Mouse (Mus musculus) embryonic facial prominence, embryonic 13.5 days (tissue): ENCODE data around the gene Sprr1b. TPM values are rescaled to one million over a fixed set of nuclear protein-coding genes. Genes with fewer than 3 reads are reported as not detected.

Experiments
- ATAC-seq: fragments of 200-750 bp; cut with Nextera tagmentation; 2 replicates; pipeline ENCODE4 v1.8.0; 2017; ENCODE audit warnings: low read depth; ENCODE audit not compliant: insufficient number of reproducible peaks, insufficient read depth, low FRiP score, low TSS enrichment
- H3K27ac ChIP-seq: fragments of 300-500 bp; sonication (generic); 2 replicates; pipeline ENCODE4 v1.5.1; 2015; ENCODE audit warnings: moderate library complexity, mild to moderate bottlenecking, inconsistent platforms
- H3K27me3 ChIP-seq: fragments of 300-500 bp; sonication (generic); 2 replicates; pipeline ENCODE4 v1.6.1; 2015; ENCODE audit warnings: mild to moderate bottlenecking, inconsistent platforms
- H3K36me3 ChIP-seq: fragments of 300-500 bp; sonication (generic); 2 replicates; pipeline ENCODE4 v1.6.1; 2015; ENCODE audit warnings: mild to moderate bottlenecking, inconsistent platforms
- H3K4me1 ChIP-seq: fragments of 300-500 bp; sonication (generic); 2 replicates; pipeline ENCODE4 v1.6.1; 2015; ENCODE audit warnings: inconsistent platforms
- H3K4me2 ChIP-seq: fragments of 300-500 bp; sonication (generic); 2 replicates; pipeline ENCODE4 v1.6.1; 2015; ENCODE audit warnings: moderate library complexity, mild to moderate bottlenecking, inconsistent platforms
- H3K4me3 ChIP-seq: fragments of 300-500 bp; sonication (generic); 2 replicates; pipeline ENCODE4 v1.5.1; 2015; ENCODE audit warnings: mild to moderate bottlenecking, inconsistent platforms
- H3K9ac ChIP-seq: fragments of 300-500 bp; sonication (generic); 2 replicates; pipeline ENCODE4 v1.6.1; 2015; ENCODE audit warnings: mild to moderate bottlenecking, inconsistent platforms
- H3K9me3 ChIP-seq: fragments of 300-500 bp; sonication (generic); 2 replicates; pipeline ENCODE4 v1.6.1; 2016; ENCODE audit warnings: inconsistent platforms
- WGBS: fragments of 180-500 bp; shearing (Covaris S2); methylation state at CpG from one replicate; pipeline ENCODE4 v1.1.7; 2015; ENCODE audit warnings: mixed read lengths; 5-methylcytosine and 5-hydroxymethylcytosine counted together
- polyA plus RNA-seq: library from polyadenylated mRNA; unstranded; fragments of >200 nt; fragmentation: Nextera tagmentation; extraction: Ambion mirVana; gene quantifications from 2 replicates; pipeline ENCODE4 v1.2.1, GENCODE M21; 2015

The Sprr1b gene
- polyA plus RNA-seq, 1 experiment from 2014 or later, result 1.0 TPM

DNA sequence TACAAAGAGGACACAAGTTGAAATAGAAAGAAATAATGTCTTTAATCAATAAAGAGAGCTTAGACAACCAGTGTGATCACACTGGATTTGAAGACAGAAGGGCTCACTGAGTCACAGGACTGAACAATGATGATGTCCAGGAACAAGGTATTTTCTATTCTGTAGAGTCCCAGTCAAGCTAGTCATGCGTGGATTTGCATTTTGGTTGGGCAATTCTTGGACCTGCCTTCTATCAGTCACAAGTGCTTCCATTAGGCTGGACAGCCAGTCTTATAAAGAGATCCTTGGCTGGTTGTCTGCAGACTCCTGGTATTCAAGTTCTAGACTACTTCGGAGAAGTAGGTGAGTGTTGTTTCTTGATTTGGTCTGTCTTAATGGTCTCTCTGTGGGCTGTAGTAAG, 30.9 kb downstream of the Sprr1b start, which contains the start of gene Sprr2i:
Gene Sprr2i (plus strand): TSS at position 301 of the 400 bp plus-strand sequence.
- Histone ChIP-seq H3K4me1 (no peaks in the 10 kb centered on the region), H3K36me3 (no peaks in the 10 kb centered on the region), H3K9me3 (no peaks in the 10 kb centered on the region), H3K4me2 (no peak within 1 kb of the TSS), H3K4me3 (no peak within 1 kb of the TSS), H3K27ac (no peak within 1 kb of the TSS), H3K9ac (no peak within 1 kb of the TSS), H3K27me3 (no peaks in the 10 kb centered on the region)
- ATAC-seq, result no peak
- 87% methylated on average over 2 of the region's 2 CpGs for WGBS

GRCm38 (mm10) chr3:92394301-92394700, 44.3 kb downstream of the Sprr1b start:
- no peak overlapping the region for H3K4me3 ChIP-seq
- H3K4me2 ChIP-seq, result no peak overlapping the region
- no peak overlapping the region for H3K27ac ChIP-seq
- H3K9ac ChIP-seq, result no peak overlapping the region
- H3K9me3 ChIP-seq, result no peaks in the 10 kb centered on the region
- ATAC-seq, result no peak
- no peaks in the 10 kb centered on the region for H3K4me1 ChIP-seq
- 58% methylated on average over 1 of the region's 1 CpGs for WGBS
- H3K36me3 ChIP-seq, result no peaks in the 10 kb centered on the region
- no peaks in the 10 kb centered on the region for H3K27me3 ChIP-seq

Other genes with a start within 250 kb of the Sprr1b start
- 0.26 TPM in 1 of 2 replicates, not detected in the other for gene Sprr2a1, start 223.0 kb downstream of the Sprr1b start, polyA plus RNA-seq
- gene Sprr2a2, start 222.9 kb downstream of the Sprr1b start, polyA plus RNA-seq, result 21.6 TPM in 1 of 2 replicates, not detected in the other
- 0.56 TPM in 1 of 2 replicates, not detected in the other for gene Sprr2a3, start 153.4 kb downstream of the Sprr1b start, polyA plus RNA-seq
- gene Sprr2b, start 122.2 kb downstream of the Sprr1b start, polyA plus RNA-seq, result not detected in 2 replicates
- not detected in 2 replicates for gene Sprr2d, start 99.6 kb downstream of the Sprr1b start, polyA plus RNA-seq
- not detected in 2 replicates for gene Sprr2e, start 86.6 kb downstream of the Sprr1b start, polyA plus RNA-seq
- not detected in 2 replicates for gene Sprr2f, start 73.6 kb downstream of the Sprr1b start, polyA plus RNA-seq
- not detected in 2 replicates for gene Sprr2h, start 53.1 kb downstream of the Sprr1b start, polyA plus RNA-seq
- gene Sprr2i, start 30.8 kb downstream of the Sprr1b start, polyA plus RNA-seq, result not detected in 2 replicates
- not detected in 2 replicates for gene Sprr2j-ps, start 20.7 kb downstream of the Sprr1b start, polyA plus RNA-seq
- 10.1 and 18.9 TPM in 2 replicates for gene Gm9774, start 9.4 kb downstream of the Sprr1b start, polyA plus RNA-seq
- gene Sprr2k, start 6.2 kb downstream of the Sprr1b start, polyA plus RNA-seq, result not detected in 2 replicates
- not detected in 2 replicates for gene Sprr3, start 19.9 kb upstream of the Sprr1b start, polyA plus RNA-seq
- 21.6 and 26.7 TPM in 2 replicates for gene Sprr1a, start 47.1 kb upstream of the Sprr1b start, polyA plus RNA-seq
- gene Sprr4, start 61.7 kb upstream of the Sprr1b start, polyA plus RNA-seq, result not detected in 2 replicates
- not detected in 2 replicates for gene 2310046K23Rik, start 95.7 kb upstream of the Sprr1b start, polyA plus RNA-seq
- gene Ivl, start 134.9 kb upstream of the Sprr1b start, polyA plus RNA-seq, result 0.14 TPM in 1 of 2 replicates, not detected in the other
- not detected in 2 replicates for gene Smcp, start 150.2 kb upstream of the Sprr1b start, polyA plus RNA-seq
- gene 2210017I01Rik, start 168.7 kb upstream of the Sprr1b start, polyA plus RNA-seq, result not detected in 2 replicates
- gene Lce6a, start 182.9 kb upstream of the Sprr1b start, polyA plus RNA-seq, result not detected in 2 replicates
- gene Lce1a1, start 209.5 kb upstream of the Sprr1b start, polyA plus RNA-seq, result not detected in 2 replicates
- not detected in 2 replicates for gene Lce1b, start 218.1 kb upstream of the Sprr1b start, polyA plus RNA-seq
- gene Lce1a2, start 231.5 kb upstream of the Sprr1b start, polyA plus RNA-seq, result not detected in 2 replicates
- not detected in 2 replicates for gene Lce1c, start 240.5 kb upstream of the Sprr1b start, polyA plus RNA-seq
- gene Lce1d, start 248.4 kb upstream of the Sprr1b start, polyA plus RNA-seq, result not detected in 2 replicates